Mouse (Mus musculus) forebrain, embryonic 13.5 days (tissue): Measurements from ENCODE around the gene Slc48a1. TPM values are rescaled to one million over a fixed set of nuclear protein-coding genes. Genes with fewer than 3 reads are reported as not detected.

Experiments
- ATAC-seq: fragments of 200-750 bp; cut with Nextera tagmentation; 2 replicates; pipeline ENCODE4 v1.8.0; 2017
- H3K27ac ChIP-seq: fragments of 300-500 bp; sonication (generic); 2 replicates; pipeline ENCODE4 v1.5.1; 2015; ENCODE audit warnings: inconsistent platforms, mild to moderate bottlenecking, moderate library complexity
- H3K27me3 ChIP-seq: fragments of 300-500 bp; sonication (generic); 2 replicates; pipeline ENCODE4 v1.6.1; 2015; ENCODE audit warnings: mild to moderate bottlenecking, inconsistent platforms
- H3K36me3 ChIP-seq: fragments of 300-500 bp; sonication (generic); 2 replicates; pipeline ENCODE4 v1.6.1; 2015; ENCODE audit warnings: mild to moderate bottlenecking, inconsistent platforms; ENCODE audit not compliant: poor library complexity, severe bottlenecking
- H3K4me1 ChIP-seq: fragments of 300-500 bp; sonication (generic); 2 replicates; pipeline ENCODE4 v1.6.1; 2015; ENCODE audit warnings: inconsistent platforms
- H3K4me2 ChIP-seq: fragments of 300-500 bp; sonication (generic); 2 replicates; pipeline ENCODE4 v1.6.1; 2015; ENCODE audit warnings: inconsistent platforms, mild to moderate bottlenecking, moderate library complexity
- H3K4me3 ChIP-seq: fragments of 300-500 bp; sonication (generic); 2 replicates; pipeline ENCODE4 v1.5.1; 2015; ENCODE audit warnings: mild to moderate bottlenecking, inconsistent platforms
- H3K9ac ChIP-seq: fragments of 300-500 bp; sonication (generic); 2 replicates; pipeline ENCODE4 v1.6.1; 2015; ENCODE audit warnings: mild to moderate bottlenecking, inconsistent platforms
- H3K9me3 ChIP-seq: fragments of 300-500 bp; sonication (generic); replicated peaks from 2 replicates; pipeline ENCODE4 v1.6.1; 2016; ENCODE audit warnings: inconsistent platforms
- WGBS: fragments of 180-500 bp; shearing (Covaris S2); methylation state at CpG from one replicate; pipeline ENCODE4 v1.1.7; 2015; 5-methylcytosine and 5-hydroxymethylcytosine counted together
- polyA plus RNA-seq: library from polyadenylated mRNA; unstranded; fragments of >200 nt; fragmentation: Nextera tagmentation; extraction: Ambion mirVana; gene quantifications from 2 replicates; pipeline ENCODE4 v1.2.1, GENCODE M21; 2015

The Slc48a1 gene
- polyA plus RNA-seq, 1 experiment from 2014 or later: 45.2 TPM

DNA sequence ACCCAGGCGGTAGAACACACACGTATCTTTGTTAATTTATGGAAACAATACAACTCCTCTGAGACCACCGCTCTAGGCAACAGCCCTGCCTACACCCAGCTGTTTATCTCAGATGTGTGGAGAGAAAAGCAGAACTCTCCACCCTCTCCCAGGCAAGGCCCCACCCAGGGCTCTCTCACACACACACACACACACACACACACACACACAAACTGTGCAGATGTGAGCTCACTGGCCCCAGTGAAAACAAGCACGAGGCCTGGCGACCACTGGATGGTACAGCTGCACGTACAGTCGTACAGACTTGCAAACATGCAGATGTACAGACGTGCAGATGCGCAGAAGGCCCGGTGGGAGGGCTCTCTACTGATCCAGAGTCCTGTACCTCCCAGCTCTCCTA is 33.4 kb upstream of the Slc48a1 start:
- Histone ChIP-seq H3K4me3 (no peak overlapping the region), H3K4me1 (peaks cover 14% of the 10 kb centered on the region), H3K27me3 (no peaks in the 10 kb centered on the region), H3K9ac (no peak overlapping the region), H3K36me3 (no peaks in the 10 kb centered on the region), H3K9me3 (no peaks in the 10 kb centered on the region), H3K27ac (no peak overlapping the region), H3K4me2 (no peak overlapping the region)
- no peak for ATAC-seq
- 69% methylated on average over 10 of the region's 10 CpGs for WGBS

DNA sequence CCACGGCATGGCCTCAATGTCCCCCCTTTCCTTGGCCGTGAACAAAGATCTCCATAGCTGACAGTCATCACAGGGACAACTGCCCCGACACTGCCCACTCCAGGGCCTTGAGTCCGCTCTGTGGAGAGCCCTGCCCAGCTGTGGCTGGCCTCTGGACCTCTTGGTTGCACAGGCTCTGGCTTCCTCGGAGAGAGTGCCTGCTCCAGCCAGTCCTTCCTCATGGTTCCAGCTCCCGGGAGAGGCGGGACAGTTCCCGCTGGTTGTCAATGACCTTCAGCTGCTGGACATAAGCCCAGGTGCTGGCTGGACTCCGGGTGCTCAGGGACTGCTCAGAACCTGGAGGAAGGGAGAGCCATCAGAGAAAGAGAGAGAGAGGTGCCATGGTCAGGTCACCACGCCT is 33.0 kb upstream of the Slc48a1 start:
- Histone ChIP-seq H3K9ac (no peak overlapping the region), H3K27ac (no peak overlapping the region), H3K36me3 (no peaks in the 10 kb centered on the region), H3K9me3 (no peaks in the 10 kb centered on the region), H3K4me2 (no peak overlapping the region), H3K4me3 (no peak overlapping the region), H3K4me1 (peaks cover 18% of the 10 kb centered on the region), H3K27me3 (no peaks in the 10 kb centered on the region)
- 78% methylated on average over 10 of the region's 10 CpGs for WGBS
- ATAC-seq: no peak

GRCm38 (mm10) chr15:97746278-97746677 is 32.0 kb upstream of the Slc48a1 start:
- 90% methylated on average over 10 of the region's 10 CpGs for whole genome bisulfite sequencing
- no peaks in the 10 kb centered on the region for H3K36me3 ChIP-seq
- H3K4me1 ChIP-seq: peaks cover 25% of the 10 kb centered on the region

GRCm38 (mm10) chr15:97746748-97747147 is 31.6 kb upstream of the Slc48a1 start:
- Histone ChIP-seq H3K4me2 (no peak overlapping the region), H3K36me3 (no peaks in the 10 kb centered on the region), H3K4me3 (no peak overlapping the region), H3K27me3 (no peaks in the 10 kb centered on the region), H3K27ac (no peak overlapping the region), H3K9me3 (no peaks in the 10 kb centered on the region), H3K4me1 (peaks cover 25% of the 10 kb centered on the region), H3K9ac (no peak overlapping the region)
- ATAC-seq: no peak
- WGBS: 95% methylated on average over 24 of the region's 24 CpGs

More at GRCm38 (mm10) chr15:97746278-97746677, 32.0 kb upstream of the Slc48a1 start:
- Histone ChIP-seq H3K27me3 (no peaks in the 10 kb centered on the region), H3K9me3 (no peaks in the 10 kb centered on the region), H3K4me3 (no peak overlapping the region), H3K9ac (no peak overlapping the region), H3K4me2 (no peak overlapping the region), H3K27ac (no peak overlapping the region)
- ATAC-seq: no peak

DNA sequence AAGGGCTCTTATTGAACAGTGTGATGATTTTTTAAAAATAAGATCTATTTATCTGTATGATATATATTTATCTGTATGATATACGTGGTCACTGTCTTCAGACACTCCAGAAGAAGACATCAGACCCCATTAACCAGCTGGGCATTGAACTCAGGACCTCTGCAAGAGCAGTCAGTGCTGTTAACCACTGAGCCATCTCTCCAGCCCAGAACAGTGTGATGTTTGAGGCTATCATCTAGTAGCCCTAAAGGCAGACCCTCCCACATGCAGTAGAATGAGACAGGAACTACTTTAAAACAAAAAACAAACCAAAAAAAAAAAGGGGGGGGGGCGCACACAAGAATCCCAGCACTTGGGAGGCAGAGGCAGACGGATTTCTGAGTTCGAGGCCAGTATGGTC is 30.8 kb upstream of the Slc48a1 start:
- Histone ChIP-seq H3K4me2 (no peak overlapping the region), H3K36me3 (no peaks in the 10 kb centered on the region), H3K27me3 (no peaks in the 10 kb centered on the region), H3K4me3 (no peak overlapping the region), H3K27ac (no peak overlapping the region), H3K9ac (no peak overlapping the region), H3K4me1 (peaks cover 22% of the 10 kb centered on the region), H3K9me3 (no peaks in the 10 kb centered on the region)
- 88% methylated on average over 4 of the region's 4 CpGs for WGBS
- no peak for ATAC-seq

- H3K27me3 ChIP-seq: no peaks in the 10 kb centered on the region
- H3K27ac ChIP-seq: no peak overlapping the region
- peaks cover 22% of the 10 kb centered on the region for H3K4me1 ChIP-seq
- 50% methylated on average over 10 of the region's 10 CpGs for WGBS
- H3K9ac ChIP-seq: no peak overlapping the region
- H3K9me3 ChIP-seq: no peaks in the 10 kb centered on the region
- no peak overlapping the region for H3K4me2 ChIP-seq
- no peak overlapping the region for H3K4me3 ChIP-seq
- H3K36me3 ChIP-seq: no peaks in the 10 kb centered on the region
- no peak for ATAC-seq
Observed at GRCm38 (mm10) chr15:97748309-97748708, 30.0 kb upstream of the Slc48a1 start.

- Histone ChIP-seq H3K4me2 (no peak overlapping the region), H3K4me1 (peaks cover 22% of the 10 kb centered on the region), H3K9me3 (no peaks in the 10 kb centered on the region), H3K4me3 (no peak overlapping the region), H3K9ac (no peak overlapping the region), H3K36me3 (no peaks in the 10 kb centered on the region), H3K27ac (no peak overlapping the region), H3K27me3 (no peaks in the 10 kb centered on the region)
- WGBS: 85% methylated on average over 4 of the region's 4 CpGs
- ATAC-seq: no peak
Observed at GRCm38 (mm10) chr15:97748964-97749363, 29.4 kb upstream of the Slc48a1 start.

DNA sequence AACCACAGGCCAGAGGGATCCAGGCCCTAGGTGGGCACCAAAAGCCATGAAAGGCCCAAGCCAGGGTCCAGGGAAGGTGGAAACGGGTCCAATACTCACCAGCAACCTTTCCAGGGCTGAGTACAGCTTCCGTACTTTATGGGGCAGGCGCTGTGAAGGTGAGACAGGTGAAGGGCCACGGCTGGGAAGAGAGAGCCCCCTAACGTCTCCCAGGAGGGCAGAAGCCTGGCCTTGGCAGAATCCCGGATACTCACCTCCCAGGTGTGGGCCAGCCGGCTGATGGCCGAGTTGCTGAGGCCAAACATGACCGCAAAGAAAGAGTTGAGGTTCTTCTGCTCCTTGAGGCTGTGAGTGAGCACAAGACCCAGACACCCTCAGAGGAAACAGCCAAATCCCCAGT is 28.9 kb upstream of the Slc48a1 start:
- no peak overlapping the region for H3K4me3 ChIP-seq
- peaks cover 25% of the 10 kb centered on the region for H3K4me1 ChIP-seq
- H3K27me3 ChIP-seq: no peaks in the 10 kb centered on the region
- no peak overlapping the region for H3K27ac ChIP-seq
- H3K4me2 ChIP-seq: no peak overlapping the region
- ATAC-seq: no peak
- no peaks in the 10 kb centered on the region for H3K9me3 ChIP-seq
- H3K36me3 ChIP-seq: no peaks in the 10 kb centered on the region
- 92% methylated on average over 9 of the region's 9 CpGs for WGBS
- H3K9ac ChIP-seq: no peak overlapping the region

GRCm38 (mm10) chr15:97749841-97750240 is 28.5 kb upstream of the Slc48a1 start:
- H3K27me3 ChIP-seq: no peaks in the 10 kb centered on the region
- no peaks in the 10 kb centered on the region for H3K36me3 ChIP-seq
- 0 out of 2 replicates have a peak, but pooled peaks have one; percentile 4 for ATAC-seq
- WGBS: 89% methylated on average over 13 of the region's 13 CpGs
- peaks cover 27% of the 10 kb centered on the region for H3K4me1 ChIP-seq
- peak overlapping the region; percentile 18; the same call in 1 of the 2 replicates for H3K4me2 ChIP-seq
- no peaks in the 10 kb centered on the region for H3K9me3 ChIP-seq
- no peak overlapping the region for H3K4me3 ChIP-seq
- H3K9ac ChIP-seq: no peak overlapping the region
- 0 out of 2 replicates have a peak overlapping the region, but pooled peaks have one; percentile 74 for H3K27ac ChIP-seq

GRCm38 (mm10) chr15:97750697-97751096 is 27.6 kb upstream of the Slc48a1 start:
- Histone ChIP-seq H3K4me1 (peaks cover 27% of the 10 kb centered on the region), H3K4me2 (peak overlapping the region; percentile 18; the same call in 1 of the 2 replicates), H3K4me3 (no peak overlapping the region), H3K27ac (peak overlapping the region; percentile 74), H3K27me3 (no peaks in the 10 kb centered on the region), H3K9ac (peak overlapping the region; percentile 21; the same call in 1 of the 2 replicates), H3K36me3 (no peaks in the 10 kb centered on the region), H3K9me3 (no peaks in the 10 kb centered on the region)
- ATAC-seq: peak; percentile 87
- WGBS: 19% methylated on average over 12 of the region's 12 CpGs

DNA sequence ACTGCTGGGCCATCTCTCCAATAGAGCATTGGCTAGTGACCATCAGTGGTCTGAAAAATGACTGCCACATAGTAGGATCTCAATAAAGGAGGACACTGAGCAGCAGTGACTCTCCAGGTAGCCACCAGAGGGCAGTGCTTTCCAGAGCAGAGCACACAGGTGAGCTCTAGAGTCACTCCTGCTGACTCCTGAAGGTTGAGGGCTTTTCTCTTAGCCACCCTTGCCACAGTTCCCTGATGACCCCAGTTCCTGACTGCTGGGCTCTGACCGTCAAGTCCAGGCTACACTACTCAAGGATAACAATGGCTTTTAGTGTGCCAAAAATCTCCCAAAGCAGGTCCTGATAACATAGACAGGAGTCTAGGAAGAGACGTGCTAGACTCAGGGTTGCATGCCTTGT is 26.6 kb upstream of the Slc48a1 start:
- Histone ChIP-seq H3K9ac (no peak overlapping the region), H3K27me3 (no peaks in the 10 kb centered on the region), H3K4me3 (no peak overlapping the region), H3K4me2 (no peak overlapping the region), H3K4me1 (peaks cover 27% of the 10 kb centered on the region), H3K9me3 (no peaks in the 10 kb centered on the region), H3K36me3 (no peaks in the 10 kb centered on the region), H3K27ac (no peak overlapping the region)
- 84% methylated on average over 2 of the region's 2 CpGs for WGBS
- ATAC-seq: no peak

- no peak for ATAC-seq
- 92% methylated on average over 5 of the region's 5 CpGs for WGBS
Observed at GRCm38 (mm10) chr15:97752491-97752890, 25.8 kb upstream of the Slc48a1 start.

DNA sequence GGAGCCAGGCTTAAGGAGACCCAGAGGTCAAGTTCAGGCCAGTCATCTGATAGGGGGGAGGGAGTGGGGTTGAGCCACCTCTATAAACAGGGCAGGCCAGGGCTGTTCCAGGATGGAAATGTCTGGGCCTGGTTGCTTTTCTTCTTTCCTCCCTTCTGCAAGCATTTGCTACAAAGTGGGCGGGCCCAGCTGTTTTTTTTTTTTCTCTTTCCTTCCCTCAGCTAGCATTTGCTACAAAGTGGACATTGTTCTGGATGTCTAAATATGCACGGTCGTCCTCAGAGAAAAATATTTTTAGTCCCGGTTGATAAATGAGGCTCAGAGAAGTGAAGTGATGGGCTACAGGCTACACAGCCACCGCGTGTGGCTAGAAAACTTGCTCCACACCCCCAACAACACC is 23.8 kb upstream of the Slc48a1 start:
- ATAC-seq: no peak
- Histone ChIP-seq H3K9ac (no peak overlapping the region), H3K9me3 (no peaks in the 10 kb centered on the region), H3K36me3 (no peaks in the 10 kb centered on the region), H3K27ac (no peak overlapping the region), H3K27me3 (no peaks in the 10 kb centered on the region), H3K4me2 (no peak overlapping the region), H3K4me1 (peaks cover 21% of the 10 kb centered on the region), H3K4me3 (no peak overlapping the region)
- 62% methylated on average over 6 of the region's 6 CpGs for WGBS

More at GRCm38 (mm10) chr15:97752491-97752890, 25.8 kb upstream of the Slc48a1 start:
- Histone ChIP-seq H3K36me3 (no peaks in the 10 kb centered on the region), H3K9me3 (no peaks in the 10 kb centered on the region), H3K9ac (no peak overlapping the region), H3K4me2 (no peak overlapping the region), H3K4me1 (peaks cover 27% of the 10 kb centered on the region), H3K27ac (no peak overlapping the region), H3K27me3 (no peaks in the 10 kb centered on the region), H3K4me3 (no peak overlapping the region)
